Comparison of ENCODE assay signal across 8 mouse cellular contexts in the genomic region with DNA sequence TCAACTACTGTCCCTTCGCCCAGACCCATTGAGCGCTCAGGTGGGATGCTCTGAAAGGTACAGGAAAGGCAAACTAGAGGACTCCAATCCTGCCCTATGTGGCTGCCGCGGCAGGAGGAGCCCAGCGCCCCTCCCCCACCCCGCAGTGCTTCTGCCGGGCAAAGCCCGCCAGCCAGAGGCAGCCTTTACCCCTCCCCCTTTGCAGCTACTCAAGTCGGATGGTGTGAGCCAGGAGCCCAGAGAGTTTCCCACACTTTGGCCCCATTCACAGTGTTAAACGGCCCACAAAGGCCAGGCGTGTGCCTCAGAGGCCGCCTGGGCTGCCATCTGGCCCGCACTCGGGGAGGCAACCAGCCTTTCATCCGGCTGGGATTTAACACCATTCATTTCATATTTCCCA. TPM values are rescaled to one million over a fixed set of nuclear protein-coding genes. Genes with fewer than 3 reads are reported as not detected.
DNase-seq lines count a peak whose midpoint lies in the region; ATAC-seq lines count a peak whose summit lies in the region.

No protein-coding gene starts in this region.

- no peak for DNase-seq in kidney, adult 8-10 months
- peak; percentile 82 for DNase-seq in ZHBTc4 (ENCODE audit: low read depth, low spot score)
- DNase-seq in embryonic facial prominence, embryonic 11.5 days (ENCODE audit: low spot score): peak; percentile 81
- DNase-seq in layer of hippocampus, adult 8-10 months (ENCODE audit: low spot score in 2 of 2): peak; percentile 58 to 66
- no peak for DNase-seq in yolk sac, embryonic 10.5 days (ENCODE audit: low spot score)
- DNase-seq in kidney, postnatal 25 days: no peak

- no peak overlapping the region for H3K9ac ChIP-seq in kidney, embryonic 14.5 days (ENCODE audit: low read depth, low read length)
- H3K9ac ChIP-seq in embryonic facial prominence, embryonic 11.5 days (replicated peaks; ENCODE audit: low read length): peak overlapping the region; percentile 28; the same call in 1 of the 2 replicates
- peak overlapping the region; percentile 23; the same call in 1 of the 2 replicates for H3K9ac ChIP-seq in midbrain, embryonic 15.5 days

- H3K9me3 ChIP-seq in kidney, embryonic 14.5 days (ENCODE audit: control insufficient read depth, low read length): no peaks in the 10 kb centered on the region
- H3K9me3 ChIP-seq in embryonic facial prominence, embryonic 11.5 days (replicated peaks; ENCODE audit: control insufficient read depth, low read length): no peaks in the 10 kb centered on the region
- H3K9me3 ChIP-seq in midbrain, embryonic 15.5 days: no peaks in the 10 kb centered on the region

- H3K4me1 ChIP-seq in kidney, embryonic 14.5 days (ENCODE audit: control insufficient read depth, insufficient read depth, low read length): peaks cover 24% of the 10 kb centered on the region; the same call in 1 of the 2 replicates
- H3K4me1 ChIP-seq in embryonic facial prominence, embryonic 11.5 days (ENCODE audit: control insufficient read depth, insufficient read depth, low read length): peaks cover 30% of the 10 kb centered on the region
- H3K4me1 ChIP-seq in midbrain, embryonic 15.5 days: peaks cover 60% of the 10 kb centered on the region

- no peaks in the 10 kb centered on the region for H3K36me3 ChIP-seq in kidney, embryonic 14.5 days (ENCODE audit: control insufficient read depth, insufficient read depth, low read length)
- H3K36me3 ChIP-seq in embryonic facial prominence, embryonic 11.5 days (replicated peaks; ENCODE audit: control insufficient read depth, insufficient read depth, low read depth, low read length): no peaks in the 10 kb centered on the region
- H3K36me3 ChIP-seq in midbrain, embryonic 15.5 days (replicated peaks): no peaks in the 10 kb centered on the region

- no peak overlapping the region for H3K27ac ChIP-seq in kidney, embryonic 14.5 days (ENCODE audit: low read depth, low read length)
- H3K27ac ChIP-seq in embryonic facial prominence, embryonic 11.5 days (replicated peaks; ENCODE audit: low read depth, low read length): no peak overlapping the region
- H3K27ac ChIP-seq in midbrain, embryonic 15.5 days: peak overlapping the region; percentile 46; the same call in 1 of the 2 replicates

- peak overlapping the region; percentile 19 for H3K4me2 ChIP-seq in kidney, embryonic 14.5 days (replicated peaks; ENCODE audit: low read depth, low read length)
- peak overlapping the region; percentile 40 for H3K4me2 ChIP-seq in embryonic facial prominence, embryonic 11.5 days (ENCODE audit: low read depth, low read length)
- peak overlapping the region; percentile 35 for H3K4me2 ChIP-seq in midbrain, embryonic 15.5 days

- ATAC-seq in kidney, embryonic 14.5 days (ENCODE audit: low FRiP score, low TSS enrichment): no peak
- peak; percentile 35 for ATAC-seq in embryonic facial prominence, embryonic 11.5 days (replicated peaks; ENCODE audit: insufficient number of reproducible peaks, low FRiP score, low TSS enrichment, low read depth)
- ATAC-seq in midbrain, embryonic 15.5 days (replicated peaks): peak; percentile 43

- H3K4me3 ChIP-seq in kidney, embryonic 14.5 days (ENCODE audit: low read length): no peak overlapping the region
- peak overlapping the region; percentile 15; the same call in 1 of the 2 replicates for H3K4me3 ChIP-seq in embryonic facial prominence, embryonic 11.5 days (ENCODE audit: low read depth, low read length)
- H3K4me3 ChIP-seq in midbrain, embryonic 15.5 days: no peak overlapping the region

- H3K27me3 ChIP-seq in kidney, embryonic 14.5 days (ENCODE audit: control insufficient read depth, insufficient read depth, low read length): peaks cover 70% of the 10 kb centered on the region
- H3K27me3 ChIP-seq in embryonic facial prominence, embryonic 11.5 days (ENCODE audit: control insufficient read depth, insufficient read depth, low read length): peaks cover 59% of the 10 kb centered on the region
- H3K27me3 ChIP-seq in midbrain, embryonic 15.5 days (replicated peaks): no peaks in the 10 kb centered on the region

- 5% methylated on average over 15 of the region's 15 CpGs for WGBS in kidney, embryonic 14.5 days
- under 1% methylated on average over 15 of the region's 15 CpGs for WGBS in embryonic facial prominence, embryonic 11.5 days
- under 1% methylated on average over 15 of the region's 15 CpGs for WGBS in midbrain, embryonic 15.5 days

RNA-seq across cellular contexts. Expression of a gene that starts 2.6 kb away (rescaled TPM):
- 8.1 and 15.5 TPM in 2 replicates for polyA plus RNA-seq in kidney, embryonic 14.5 days (2014; fragmentation: Nextera tagmentation; extraction: Ambion mirVana)
- 35.4 and 47.4 TPM in 2 replicates for polyA plus RNA-seq in embryonic facial prominence, embryonic 11.5 days (2014; fragmentation: Nextera tagmentation; extraction: Ambion mirVana)
- total RNA-seq in layer of hippocampus, adult 8-10 months (2022): 10 to 100 TPM; 15.1 to 33.7 (median 22.6) TPM
- polyA plus RNA-seq in midbrain, embryonic 15.5 days (2015; fragmentation: Nextera tagmentation; extraction: Ambion mirVana): 116 and 149 TPM in 2 replicates

RNA-seq across cellular contexts. Expression of a gene that starts 5.8 kb away (rescaled TPM):
- polyA plus RNA-seq in kidney, embryonic 14.5 days (2014; fragmentation: Nextera tagmentation; extraction: Ambion mirVana): 34.9 and 43.9 TPM in 2 replicates
- 43.6 and 48.8 TPM in 2 replicates for polyA plus RNA-seq in embryonic facial prominence, embryonic 11.5 days (2014; fragmentation: Nextera tagmentation; extraction: Ambion mirVana)
- total RNA-seq in layer of hippocampus, adult 8-10 months (2022): 10 to 100 TPM; 34.4 to 46.8 (median 42.3) TPM
- polyA plus RNA-seq in midbrain, embryonic 15.5 days (2015; fragmentation: Nextera tagmentation; extraction: Ambion mirVana): 44.3 and 44.9 TPM in 2 replicates

RNA-seq across cellular contexts. Expression of a gene that starts 29.8 kb away (rescaled TPM):
- 0.42 and 0.47 TPM in 2 replicates for polyA plus RNA-seq in kidney, embryonic 14.5 days (2014; fragmentation: Nextera tagmentation; extraction: Ambion mirVana)
- 0.35 and 0.71 TPM in 2 replicates for polyA plus RNA-seq in embryonic facial prominence, embryonic 11.5 days (2014; fragmentation: Nextera tagmentation; extraction: Ambion mirVana)
- total RNA-seq in layer of hippocampus, adult 8-10 months (2022): 1 to 10 TPM; 1.6 to 5.2 (median 3.8) TPM
- polyA plus RNA-seq in midbrain, embryonic 15.5 days (2015; fragmentation: Nextera tagmentation; extraction: Ambion mirVana): 0.19 and 0.28 TPM in 2 replicates

RNA-seq across cellular contexts. Expression of a gene that starts 59.2 kb away (rescaled TPM):
- polyA plus RNA-seq in kidney, embryonic 14.5 days (2014; fragmentation: Nextera tagmentation; extraction: Ambion mirVana): 37.6 and 39.1 TPM in 2 replicates
- polyA plus RNA-seq in embryonic facial prominence, embryonic 11.5 days (2014; fragmentation: Nextera tagmentation; extraction: Ambion mirVana): 45.7 and 46.9 TPM in 2 replicates
- total RNA-seq in layer of hippocampus, adult 8-10 months (2022): 10 to 100 TPM; 49.5 to 59.8 (median 57.0) TPM
- polyA plus RNA-seq in midbrain, embryonic 15.5 days (2015; fragmentation: Nextera tagmentation; extraction: Ambion mirVana): 56.1 and 62.6 TPM in 2 replicates

Comparison
In these comparisons a context has a peak if more than half of its experiments do, and no peak if none do; other contexts are left out.
1. DNase-seq: peak in ZHBTc4 (single experiment), embryonic facial prominence, embryonic 11.5 days (single experiment) and layer of hippocampus, adult 8-10 months (2 of 2); none in kidney, adult 8-10 months (0 of 2), yolk sac, embryonic 10.5 days (single experiment) and kidney, postnatal 25 days (0 of 2).
2. Peak in every context shown above with its lines, with median percentiles within 50 percentile points of each other: H3K4me2 ChIP-seq.